Mouse (Mus musculus) heart, embryonic 11.5 days (tissue): ENCODE measurements around the gene Dand5. TPM values are rescaled to one million over a fixed set of nuclear protein-coding genes. Genes with fewer than 3 reads are reported as not detected.
A peak's percentile ranks its signal among the peaks of the same experiment; 100 is the strongest.

Experiments used
- ATAC-seq: fragments of 200-750 bp; cut with Nextera tagmentation; replicated peaks from 2 replicates; pipeline ENCODE4 v1.8.0; 2017; ENCODE audit warnings: moderate library complexity; ENCODE audit not compliant: insufficient number of reproducible peaks, low FRiP score, low TSS enrichment
- H3K27ac ChIP-seq: fragments of 300-500 bp; sonication (generic); 2 replicates; pipeline ENCODE4 v1.5.1; 2014; ENCODE audit warnings: mild to moderate bottlenecking, low read depth, low read length
- H3K27me3 ChIP-seq: fragments of 300-500 bp; sonication (generic); 2 replicates; pipeline ENCODE4 v1.6.1; 2014; ENCODE audit warnings: mild to moderate bottlenecking, low read length, mixed read lengths; ENCODE audit not compliant: control insufficient read depth, insufficient read depth
- H3K36me3 ChIP-seq: fragments of 300-500 bp; sonication (generic); 2 replicates; pipeline ENCODE4 v1.6.1; 2014; ENCODE audit warnings: mild to moderate bottlenecking, low read length, moderate library complexity, mixed read lengths; ENCODE audit not compliant: control insufficient read depth, insufficient read depth
- H3K4me1 ChIP-seq: fragments of 300-500 bp; sonication (generic); 2 replicates; pipeline ENCODE4 v1.6.1; 2014; ENCODE audit warnings: low read length; ENCODE audit not compliant: control insufficient read depth, insufficient read depth
- H3K4me2 ChIP-seq: fragments of 300-500 bp; sonication (generic); 2 replicates; pipeline ENCODE4 v1.6.1; 2014; ENCODE audit warnings: mild to moderate bottlenecking, moderate library complexity
- H3K4me3 ChIP-seq: fragments of 300-500 bp; sonication (generic); 2 replicates; pipeline ENCODE4 v1.5.1; 2014; ENCODE audit warnings: low read depth, low read length
- H3K9ac ChIP-seq: fragments of 300-500 bp; sonication (generic); 2 replicates; pipeline ENCODE4 v1.6.1; 2014; ENCODE audit warnings: mild to moderate bottlenecking, low read depth, low read length, moderate library complexity
- H3K9me3 ChIP-seq: fragments of 300-500 bp; sonication (generic); replicated peaks from 2 replicates; pipeline ENCODE4 v1.6.1; 2016; ENCODE audit warnings: low read length; ENCODE audit not compliant: control insufficient read depth
- whole genome bisulfite sequencing: fragments of 180-500 bp; shearing (Covaris S2); extraction: QIAGEN DNeasy Blood & Tissue Kit; methylation state at CpG from one replicate; pipeline ENCODE4 v1.1.7; 2014; ENCODE audit not compliant: insufficient replicate concordance; 5-methylcytosine and 5-hydroxymethylcytosine counted together
- polyA plus RNA-seq: library from polyadenylated mRNA; unstranded; fragments of >200 nt; fragmentation: Nextera tagmentation; extraction: Ambion mirVana; gene quantifications from 2 replicates; pipeline ENCODE4 v1.2.1, GENCODE M21; 2014

The Dand5 gene
- polyA plus RNA-seq, 1 experiment from 2014 or later = 5.0 TPM

DNA sequence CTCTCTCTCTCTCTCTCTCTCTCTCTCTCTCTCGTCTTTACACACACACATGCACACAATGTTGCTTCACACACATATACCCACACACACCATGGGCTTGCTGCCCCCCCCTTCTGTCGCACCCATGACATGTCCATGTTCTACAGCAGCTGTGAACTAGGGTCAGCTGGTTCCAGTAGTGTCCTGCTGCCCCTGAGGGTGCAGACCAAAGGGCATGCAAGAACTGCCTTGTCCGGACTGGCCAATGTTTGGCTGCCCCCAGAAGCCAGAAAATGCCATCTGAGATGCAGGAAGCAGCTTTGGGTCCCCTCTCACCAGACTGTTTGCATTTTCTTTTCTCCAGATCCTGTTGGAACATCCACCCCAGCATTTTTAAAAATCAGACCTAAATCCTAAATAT lies 50.0 kb downstream of the Dand5 start:
- H3K9ac ChIP-seq = no peak overlapping the region
- H3K36me3 ChIP-seq = no peaks in the 10 kb centered on the region
- peak overlapping the region; percentile 16; the same call in 1 of the 2 replicates for H3K4me3 ChIP-seq
- H3K4me2 ChIP-seq = no peak overlapping the region
- peaks cover 84% of the 10 kb centered on the region for H3K27me3 ChIP-seq
- no peaks in the 10 kb centered on the region for H3K9me3 ChIP-seq
- 9% methylated on average over 2 of the region's 3 CpGs for WGBS
- no peak overlapping the region for H3K27ac ChIP-seq
- ATAC-seq = no peak
- peaks cover 15% of the 10 kb centered on the region; the same call in 1 of the 2 replicates for H3K4me1 ChIP-seq

DNA sequence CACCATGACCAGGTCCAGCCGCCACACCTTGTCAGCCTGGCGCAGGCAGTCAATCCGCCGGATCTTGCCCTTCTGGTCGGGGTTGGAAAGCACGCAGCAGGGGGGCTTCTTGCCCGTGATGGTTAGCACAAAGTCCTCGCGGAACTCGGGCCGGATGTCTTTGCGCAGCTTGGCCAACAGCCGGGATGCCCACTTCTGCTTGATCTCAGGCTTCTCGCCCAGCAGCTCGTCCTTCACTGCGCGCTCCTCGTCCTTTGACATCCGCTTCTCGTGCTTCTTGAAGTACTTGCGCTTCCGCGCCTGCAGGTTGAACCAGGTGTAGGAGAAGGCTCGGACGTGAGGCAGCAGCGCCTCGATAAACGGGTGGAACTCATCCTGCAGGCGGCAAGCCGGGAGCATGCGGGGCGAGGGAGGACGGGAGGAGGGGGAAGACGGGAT lies 50.7 kb downstream of the Dand5 start:
- Histone ChIP-seq H3K27me3 (peaks cover 83% of the 10 kb centered on the region), H3K27ac (no peak overlapping the region), H3K4me1 (peaks cover 15% of the 10 kb centered on the region; the same call in 1 of the 2 replicates), H3K9ac (no peak overlapping the region), H3K9me3 (no peaks in the 10 kb centered on the region), H3K4me2 (peak overlapping the region; percentile 39), H3K4me3 (peak overlapping the region; percentile 16), H3K36me3 (no peaks in the 10 kb centered on the region)
- ATAC-seq = no peak
- WGBS = 3% methylated on average over 34 of the region's 34 CpGs

DNA sequence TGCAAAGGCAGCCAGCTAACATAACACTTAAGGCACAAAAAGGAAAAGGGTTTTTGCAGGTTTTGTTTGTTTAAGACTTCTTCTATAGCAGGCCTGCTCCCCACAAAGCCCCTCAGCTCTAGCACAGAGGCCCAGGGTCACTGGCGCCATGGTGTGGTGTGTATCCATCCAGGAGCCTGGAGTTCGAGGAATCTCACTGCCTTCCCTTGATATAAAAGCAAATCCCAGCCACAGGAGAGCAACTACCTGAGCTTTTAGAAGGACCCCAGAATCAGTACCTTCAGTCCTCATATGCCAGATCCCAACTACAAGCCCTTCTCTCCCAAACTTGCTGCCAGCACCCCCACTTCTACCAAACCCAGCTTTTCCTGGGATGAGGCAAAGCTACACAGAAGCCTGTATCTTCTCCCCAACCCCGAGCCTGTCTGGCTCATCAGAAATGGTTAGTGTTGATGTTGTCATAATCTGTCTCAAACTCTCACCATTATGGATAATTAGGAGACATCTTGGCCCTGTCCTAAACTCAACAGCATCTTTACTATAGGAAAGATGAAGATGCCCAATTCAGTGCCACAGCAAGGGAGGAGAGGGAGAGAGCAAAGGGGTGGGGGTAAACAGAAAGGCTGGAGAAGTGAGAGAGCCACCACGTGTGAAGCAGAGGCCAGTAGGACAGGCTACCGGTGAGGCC lies 51.5 kb downstream of the Dand5 start:
- no peak overlapping the region for H3K9ac ChIP-seq
- H3K4me2 ChIP-seq = no peak overlapping the region
- no peaks in the 10 kb centered on the region for H3K9me3 ChIP-seq
- H3K27ac ChIP-seq = no peak overlapping the region
- peaks cover 84% of the 10 kb centered on the region for H3K27me3 ChIP-seq
- no peaks in the 10 kb centered on the region for H3K36me3 ChIP-seq
- peaks cover 15% of the 10 kb centered on the region; the same call in 1 of the 2 replicates for H3K4me1 ChIP-seq
- no peak overlapping the region for H3K4me3 ChIP-seq
- WGBS = 16% methylated on average over 5 of the region's 5 CpGs
- ATAC-seq = no peak

DNA sequence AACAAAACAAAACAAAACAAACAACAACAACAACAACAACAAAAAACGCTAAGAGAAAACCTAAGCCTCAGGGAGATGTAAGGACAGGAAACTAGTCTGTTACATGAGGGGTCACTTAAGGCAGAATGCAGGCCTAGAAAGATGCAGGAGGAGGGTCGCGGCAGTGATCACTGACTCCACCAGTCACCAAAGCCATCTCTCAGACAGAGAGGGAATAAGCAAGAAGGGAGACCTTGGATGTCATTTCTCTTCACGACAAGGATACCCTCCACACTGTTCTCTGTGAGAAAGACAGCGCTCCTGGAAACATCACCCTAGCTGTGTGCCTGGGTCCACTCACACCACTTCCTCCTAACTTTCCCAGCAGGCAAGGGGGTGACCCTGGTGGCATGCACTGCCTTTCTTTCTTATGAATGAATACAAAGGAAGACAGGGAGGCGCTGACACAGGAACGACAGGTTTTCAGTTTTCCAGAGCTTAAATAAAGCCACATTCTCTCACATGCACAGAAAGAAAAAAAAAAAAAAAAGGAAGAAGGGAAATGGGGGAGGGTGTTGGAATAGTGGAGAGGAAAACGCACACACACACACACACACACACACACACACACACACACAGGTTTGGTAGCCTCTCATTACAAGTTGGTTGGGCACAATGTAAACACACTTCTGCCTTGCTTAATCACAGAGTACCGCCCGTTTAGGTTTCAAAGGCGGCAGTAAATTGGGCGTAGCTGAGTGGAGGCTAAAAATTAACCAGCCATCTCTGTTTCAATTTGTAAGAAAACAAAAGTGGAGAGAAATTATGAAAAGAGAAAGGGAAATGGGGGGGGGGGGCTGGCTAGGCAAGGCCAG lies 52.3 kb downstream of the Dand5 start:
- no peak overlapping the region for H3K4me3 ChIP-seq
- H3K4me1 ChIP-seq = peaks cover 17% of the 10 kb centered on the region
- H3K27me3 ChIP-seq = peaks cover 83% of the 10 kb centered on the region
- H3K36me3 ChIP-seq = no peaks in the 10 kb centered on the region
- H3K4me2 ChIP-seq = no peak overlapping the region
- WGBS = 44% methylated on average over 12 of the region's 12 CpGs
- H3K9me3 ChIP-seq = no peaks in the 10 kb centered on the region
- ATAC-seq = no peak
- no peak overlapping the region for H3K9ac ChIP-seq
- no peak overlapping the region for H3K27ac ChIP-seq

DNA sequence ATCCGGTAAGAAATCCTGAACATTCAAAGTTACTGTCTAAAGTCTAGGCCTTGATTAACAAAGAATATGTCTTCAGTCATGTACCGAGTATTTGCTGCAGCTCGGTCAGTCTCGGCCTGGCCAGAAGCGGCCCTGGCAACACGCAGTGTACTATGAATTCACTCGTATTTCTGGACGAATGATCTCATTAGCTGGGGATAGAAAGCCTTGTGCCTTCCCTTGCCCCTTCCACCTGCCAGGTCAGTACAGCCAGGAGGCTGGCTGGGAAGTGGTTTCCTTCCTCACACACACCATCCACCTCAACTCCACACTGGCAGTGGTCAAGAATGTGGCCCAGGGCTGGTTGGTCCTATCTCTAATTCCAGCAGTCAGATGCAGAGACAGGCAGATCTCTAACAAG lies 53.3 kb downstream of the Dand5 start:
- H3K27me3 ChIP-seq = peaks cover 83% of the 10 kb centered on the region
- WGBS = 82% methylated on average over 8 of the region's 8 CpGs
- no peak for ATAC-seq

DNA sequence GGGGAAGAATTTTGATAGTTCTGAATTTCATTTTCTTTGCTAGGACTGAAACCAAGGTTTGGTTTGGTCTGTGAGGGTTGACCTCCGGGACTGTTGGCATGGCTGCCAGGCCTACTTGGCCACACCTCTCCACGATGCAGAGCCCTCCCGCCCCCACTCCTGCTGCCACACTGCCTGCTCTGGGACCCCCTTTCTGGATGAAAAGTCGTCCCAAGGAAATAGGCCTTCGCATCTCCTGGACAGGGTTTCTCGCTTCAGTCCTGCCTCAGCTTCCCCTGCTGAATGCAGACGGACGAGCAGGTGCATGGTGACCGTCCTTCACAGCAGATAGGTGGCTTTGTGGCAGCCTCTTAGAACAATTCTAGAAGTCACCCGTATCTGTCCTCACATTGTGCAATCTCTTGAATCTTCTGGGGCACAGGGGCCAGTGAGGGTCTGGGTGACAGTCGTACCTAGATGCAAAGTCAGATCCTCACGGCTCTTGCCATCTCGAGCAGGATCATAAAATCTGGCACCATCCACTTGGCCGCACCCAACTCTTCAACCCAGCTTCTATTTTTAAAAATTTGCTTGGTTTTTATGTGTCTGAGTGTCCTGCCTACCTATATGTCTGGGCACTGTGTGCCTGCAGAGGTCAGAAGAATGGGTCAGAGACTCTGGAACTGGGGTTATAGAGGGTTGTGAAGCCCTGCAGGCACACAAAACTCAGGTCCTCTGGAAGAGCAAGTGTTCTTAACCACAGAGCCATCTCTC lies 54.1 kb downstream of the Dand5 start:
- WGBS = 80% methylated on average over 14 of the region's 14 CpGs
- H3K9ac ChIP-seq = no peak overlapping the region
- H3K4me3 ChIP-seq = no peak overlapping the region
- H3K9me3 ChIP-seq = no peaks in the 10 kb centered on the region
- H3K27me3 ChIP-seq = peaks cover 84% of the 10 kb centered on the region
- no peaks in the 10 kb centered on the region for H3K36me3 ChIP-seq
- no peak overlapping the region for H3K4me2 ChIP-seq
- ATAC-seq = no peak
- H3K4me1 ChIP-seq = peaks cover 9% of the 10 kb centered on the region
- no peak overlapping the region for H3K27ac ChIP-seq

More for the DNA sequence above, 53.3 kb downstream of the Dand5 start:
- Histone ChIP-seq H3K4me1 (peaks cover 10% of the 10 kb centered on the region), H3K27ac (no peak overlapping the region), H3K9me3 (no peaks in the 10 kb centered on the region), H3K4me2 (no peak overlapping the region), H3K4me3 (no peak overlapping the region), H3K36me3 (no peaks in the 10 kb centered on the region), H3K9ac (no peak overlapping the region)

DNA sequence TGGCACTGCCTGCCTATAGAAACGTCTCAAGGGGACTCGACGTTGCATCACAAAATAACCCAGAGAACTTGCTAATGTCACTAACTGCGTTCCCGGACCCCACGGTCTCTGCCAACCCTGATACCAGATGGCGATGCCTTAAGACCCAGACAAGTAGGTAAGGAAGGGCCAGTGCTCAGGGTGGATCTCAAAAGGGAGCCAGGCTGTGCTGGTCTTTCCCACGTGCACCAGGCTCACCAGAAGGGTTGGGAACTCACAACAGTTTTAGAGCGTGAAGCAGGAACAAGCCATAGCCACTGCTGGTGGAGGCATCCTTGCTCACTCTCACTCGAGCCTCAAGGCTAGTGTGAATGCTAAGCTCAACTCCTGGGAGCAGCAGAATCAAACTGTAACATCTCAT lies 55.4 kb downstream of the Dand5 start:
- ATAC-seq = no peak
- Histone ChIP-seq H3K4me2 (no peak overlapping the region), H3K4me1 (peaks cover 6% of the 10 kb centered on the region), H3K9me3 (no peaks in the 10 kb centered on the region), H3K27ac (no peak overlapping the region), H3K27me3 (peaks cover 74% of the 10 kb centered on the region), H3K36me3 (no peaks in the 10 kb centered on the region), H3K4me3 (no peak overlapping the region), H3K9ac (no peak overlapping the region)
- WGBS = 71% methylated on average over 10 of the region's 10 CpGs

DNA sequence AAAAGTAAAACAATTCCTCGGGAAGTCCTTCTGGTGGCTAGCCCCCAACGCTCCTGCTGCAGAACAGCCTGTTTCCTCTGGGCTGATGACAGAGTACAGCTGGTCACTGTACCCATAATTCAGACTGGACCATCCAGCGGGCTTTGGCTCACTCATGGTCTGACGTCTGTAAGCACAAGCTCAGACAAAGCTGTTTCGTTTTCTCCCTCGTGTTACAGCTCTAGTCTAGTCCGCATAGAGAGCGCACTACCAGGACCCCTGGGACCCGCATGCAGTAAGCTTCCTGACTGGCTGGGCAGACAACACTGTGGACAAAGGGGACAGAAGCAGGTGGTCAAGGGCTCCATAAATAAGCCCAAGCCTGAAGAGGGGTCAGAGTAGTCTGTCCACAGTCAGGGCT lies 56.2 kb downstream of the Dand5 start:
- no peak for ATAC-seq
- 73% methylated on average over 9 of the region's 9 CpGs for WGBS
- Histone ChIP-seq H3K27me3 (peaks cover 71% of the 10 kb centered on the region), H3K36me3 (no peaks in the 10 kb centered on the region), H3K4me3 (no peak overlapping the region), H3K27ac (no peak overlapping the region), H3K4me1 (peaks cover 2% of the 10 kb centered on the region; the same call in 1 of the 2 replicates), H3K9me3 (no peaks in the 10 kb centered on the region), H3K4me2 (no peak overlapping the region), H3K9ac (no peak overlapping the region)
